Mouse (Mus musculus): ENCODE results near the gene Nav3.

Gene Nav3

DNA sequence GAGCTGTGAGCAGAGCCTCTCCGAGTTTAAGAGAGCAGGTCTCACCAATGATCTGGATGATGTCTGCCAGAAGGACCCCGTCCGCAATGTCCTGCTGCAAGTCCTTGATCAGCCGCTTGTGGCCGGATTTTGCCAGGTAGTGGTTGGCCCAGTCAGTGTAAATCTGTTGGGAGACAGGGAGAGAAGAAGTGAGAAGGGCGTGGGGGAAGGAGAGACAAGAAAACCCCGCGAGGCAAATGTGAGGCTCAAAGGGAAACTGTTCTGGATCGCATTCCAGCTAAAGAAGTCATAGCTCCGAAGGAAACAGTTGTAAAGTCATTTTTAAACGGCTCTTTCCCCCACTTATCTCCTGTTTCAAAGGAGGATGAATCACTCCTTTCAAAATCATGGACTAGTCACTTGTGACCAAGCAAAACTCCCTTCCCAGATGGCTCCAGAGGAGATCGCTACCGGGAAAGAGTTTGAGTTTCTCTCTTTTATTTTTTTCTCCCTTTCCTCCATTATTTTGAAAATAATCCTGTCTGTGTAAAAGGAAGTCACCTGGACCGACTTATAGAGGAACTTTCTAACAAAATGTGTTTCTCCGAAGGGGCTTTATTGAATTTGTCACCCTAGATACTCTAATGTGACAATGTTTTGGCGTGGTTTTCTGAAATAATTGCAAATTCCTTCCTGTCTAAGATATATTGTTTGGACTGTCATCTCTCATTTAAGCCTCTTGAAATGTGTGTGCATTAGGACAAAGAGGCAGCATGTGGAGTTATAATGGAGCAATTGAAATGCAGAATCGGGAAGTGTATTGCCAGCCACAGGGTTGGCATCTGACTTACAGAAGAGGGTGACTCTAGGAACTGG is 552.1 kb downstream of the Nav3 start:
- DNase-seq = no peak

DNA sequence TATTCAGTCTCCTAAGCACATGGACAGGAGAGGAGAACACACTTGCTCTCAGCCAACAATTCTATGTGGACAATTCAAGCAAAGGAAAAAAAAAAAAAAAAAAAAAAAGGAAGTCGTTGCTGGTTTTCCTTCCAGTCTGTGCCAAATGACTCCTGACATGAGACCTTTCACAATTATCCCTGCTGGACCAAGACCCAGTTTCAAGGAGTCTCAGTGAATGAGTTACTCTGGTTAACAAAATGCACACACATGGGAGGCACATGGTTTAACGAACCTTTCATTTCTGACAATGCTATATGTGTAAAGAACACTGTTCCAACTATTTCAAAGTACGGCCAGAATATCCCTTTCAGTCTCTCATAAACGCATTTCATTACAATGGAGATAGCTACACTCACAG is 552.8 kb downstream of the Nav3 start:
- DNase-seq = no peak

DNA sequence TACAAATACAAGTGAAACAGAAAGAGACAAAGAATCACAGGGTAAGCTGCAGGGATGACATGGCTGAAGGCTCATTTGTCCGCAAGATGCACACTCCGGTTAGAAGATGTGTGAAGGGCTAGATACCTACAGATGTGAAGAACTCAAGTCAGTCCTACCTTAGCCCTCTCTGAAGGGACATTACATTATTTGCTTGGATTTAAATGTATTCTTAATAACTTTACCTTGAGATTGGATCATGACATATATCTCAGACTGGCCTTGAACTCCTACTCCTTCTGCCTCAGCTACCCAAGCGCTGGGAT is 566.9 kb downstream of the Nav3 start:
- no peak for DNase-seq

DNA sequence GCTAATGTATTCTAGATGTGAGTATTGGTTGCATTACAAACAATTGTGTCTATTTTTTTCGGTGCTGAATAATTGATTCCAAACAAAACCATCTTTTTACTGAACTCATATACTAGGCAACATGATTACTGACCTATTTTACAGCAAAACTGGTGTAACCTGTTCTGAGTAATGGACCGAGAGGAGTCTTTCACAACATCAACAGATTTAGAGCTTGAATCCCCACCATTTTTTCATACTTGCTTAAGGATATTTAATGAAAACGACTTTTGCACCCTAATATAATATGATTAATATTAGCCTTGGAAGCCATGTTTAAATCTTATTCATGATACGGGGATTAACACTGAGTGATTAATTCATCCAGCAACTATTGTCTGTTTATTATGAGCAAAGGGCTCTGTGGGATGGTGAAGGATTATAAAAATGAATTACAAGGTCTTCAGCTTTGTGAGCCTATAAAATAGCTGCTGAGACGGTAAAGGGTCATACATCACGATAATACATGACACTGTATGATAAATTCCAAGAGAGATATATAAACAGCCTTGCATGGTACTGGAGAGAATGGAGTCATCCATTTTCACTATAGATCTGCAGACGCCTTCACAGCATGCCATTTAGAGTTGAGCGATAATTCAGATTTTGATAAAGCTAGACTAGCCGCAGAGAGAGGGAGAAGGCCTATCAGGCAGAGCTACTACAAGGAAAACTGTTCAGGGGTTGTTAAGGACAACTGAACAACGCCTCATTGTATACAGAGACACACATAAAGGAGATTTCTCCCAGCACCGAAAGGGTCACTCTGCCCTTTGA is 567.4 kb downstream of the Nav3 start:
- no peak for DNase-seq

DNA sequence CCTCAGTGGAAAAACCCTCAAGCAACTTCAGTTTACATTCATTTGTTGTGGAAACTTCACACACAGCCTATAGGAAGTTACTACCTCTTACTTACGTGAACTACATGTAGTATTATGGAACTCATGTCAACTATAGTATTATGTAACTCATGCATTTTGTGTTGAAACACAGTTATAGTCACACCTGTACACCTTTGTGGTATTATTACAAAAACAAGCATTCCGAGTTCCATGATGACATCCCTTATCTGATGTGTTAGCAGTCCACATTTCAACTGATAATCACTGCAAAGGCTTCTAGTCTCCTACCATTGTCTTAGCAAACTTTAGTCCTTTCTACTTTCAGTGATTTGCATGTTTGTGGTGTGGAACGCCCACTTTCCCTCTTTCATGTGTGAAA is 568.8 kb downstream of the Nav3 start:
- DNase-seq = no peak

DNA sequence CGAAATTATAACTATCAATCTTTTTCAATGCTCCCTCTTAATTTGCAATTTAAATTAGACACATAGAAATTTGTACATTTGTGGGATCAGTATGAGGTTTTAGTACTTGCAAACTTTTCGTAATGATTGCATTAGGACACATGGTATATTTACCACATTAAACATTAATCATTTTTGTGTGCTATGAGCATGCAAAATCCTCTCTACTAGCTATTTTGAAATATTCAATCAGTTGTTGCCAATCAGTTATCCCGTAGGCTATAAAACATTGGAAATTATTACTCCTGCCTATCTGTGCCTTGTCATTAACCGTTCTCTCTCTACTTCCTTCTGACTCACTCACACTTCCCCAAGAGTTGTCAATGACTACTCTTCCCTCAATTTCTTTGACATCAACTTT is 579.9 kb downstream of the Nav3 start:
- no peak for DNase-seq

DNA sequence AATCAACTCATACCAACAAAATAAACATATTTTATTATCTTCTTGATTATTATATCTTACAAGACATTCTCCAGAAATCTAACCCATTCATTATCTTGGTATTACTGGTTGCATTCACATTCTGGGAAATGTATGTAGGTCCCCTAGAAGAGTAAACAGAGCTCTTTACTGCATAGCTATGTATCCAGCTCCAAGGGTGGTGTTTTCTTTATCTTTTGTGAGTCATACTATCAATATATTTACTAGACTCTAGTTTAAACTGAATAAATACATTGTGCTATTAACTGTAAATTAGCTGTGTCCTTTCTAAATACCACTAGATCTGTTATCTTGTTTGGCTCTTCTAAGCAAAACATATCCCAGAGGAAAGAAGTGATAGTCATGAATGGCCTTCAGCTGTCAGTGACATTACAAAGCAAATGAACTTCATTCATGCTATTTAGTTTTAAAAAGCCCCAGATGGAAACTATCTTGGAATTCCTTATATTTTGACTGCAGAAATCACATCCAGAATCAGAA is 580.6 kb downstream of the Nav3 start:
- DNase-seq = no peak

DNA sequence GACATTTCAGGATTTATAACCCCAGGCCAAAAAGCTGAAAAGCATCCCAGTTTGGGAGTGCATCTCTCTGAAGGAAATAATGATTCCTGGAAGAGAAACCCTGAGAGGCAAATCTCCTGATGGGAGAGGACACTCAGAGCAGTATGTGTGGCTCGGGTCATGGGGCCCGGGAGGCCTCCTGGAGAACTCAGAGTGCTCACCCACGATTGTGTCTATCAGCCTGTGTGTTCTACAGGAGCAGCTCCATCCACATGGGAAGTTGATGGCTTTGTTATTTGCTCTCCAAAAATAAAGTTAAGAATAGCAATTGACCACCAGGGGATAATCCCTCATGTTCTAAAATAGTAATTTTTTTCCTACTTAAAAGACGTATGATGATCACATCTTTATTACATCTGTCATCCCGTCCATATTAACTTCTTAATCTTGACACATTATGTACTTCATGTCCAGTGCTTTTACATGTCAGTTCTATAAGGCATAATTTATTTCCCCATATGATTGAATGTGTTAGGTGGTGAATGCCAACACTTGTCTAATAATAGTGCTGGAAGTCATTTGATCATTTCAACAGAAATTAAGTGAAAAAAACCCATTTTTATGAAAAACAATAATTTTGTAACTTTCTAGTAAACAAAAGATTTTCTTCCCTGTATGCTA is 581.2 kb downstream of the Nav3 start:
- DNase-seq = no peak

DNA sequence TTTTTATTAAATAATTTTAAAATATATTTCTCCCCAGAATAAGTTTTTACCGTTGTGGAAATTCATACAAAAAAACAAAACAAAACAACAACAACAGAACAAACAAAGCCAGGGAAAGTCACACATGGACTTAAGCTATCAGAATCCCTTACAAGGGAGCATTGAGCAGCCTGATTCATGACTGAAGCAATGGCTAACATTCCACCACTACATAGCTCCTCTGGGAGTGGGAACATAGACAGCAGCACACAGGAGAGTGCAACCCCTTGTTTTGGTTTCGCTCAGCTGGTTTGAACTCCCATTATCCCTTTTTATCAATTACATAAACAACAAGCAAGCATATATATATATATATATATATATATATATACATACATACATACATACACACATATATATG is 589.9 kb downstream of the Nav3 start:
- no peak for DNase-seq

DNA sequence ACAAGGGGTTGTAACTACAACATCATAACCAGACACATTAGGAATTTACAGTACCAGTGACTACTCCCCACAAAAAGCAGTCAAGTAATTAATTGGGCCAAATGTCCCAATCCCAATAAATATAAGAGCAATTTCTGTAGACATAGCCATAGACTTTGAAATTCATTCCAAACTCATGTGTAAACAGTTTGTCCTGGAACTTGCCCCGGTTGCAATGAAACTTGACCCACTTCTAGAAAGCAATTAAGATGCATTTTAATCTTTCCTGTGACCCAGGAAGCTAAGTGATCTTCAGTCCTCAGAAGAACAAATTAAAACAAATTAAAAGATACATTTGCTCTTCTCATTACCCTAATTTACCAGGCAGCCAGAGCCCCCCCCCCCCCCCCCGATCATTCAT is 590.6 kb downstream of the Nav3 start:
- no peak for DNase-seq

DNA sequence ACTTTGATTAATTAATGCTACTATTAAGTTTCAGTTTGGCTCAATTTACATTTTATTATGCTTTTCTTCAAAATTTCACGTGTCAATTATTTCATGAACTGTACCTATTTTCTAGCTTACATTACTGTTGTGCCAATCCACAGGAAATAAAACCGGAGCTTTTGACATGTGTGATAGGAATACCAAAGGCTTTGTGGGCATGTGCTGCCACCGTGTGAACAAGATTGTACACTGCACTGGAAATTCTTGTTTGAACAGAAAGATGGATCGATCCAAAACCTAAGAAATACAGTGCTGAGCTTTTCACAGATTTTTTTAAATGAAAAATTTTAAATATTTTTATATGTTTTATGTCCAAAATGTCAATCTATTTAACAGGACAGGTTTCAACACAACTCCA is 591.3 kb downstream of the Nav3 start:
- no peak for DNase-seq

DNA sequence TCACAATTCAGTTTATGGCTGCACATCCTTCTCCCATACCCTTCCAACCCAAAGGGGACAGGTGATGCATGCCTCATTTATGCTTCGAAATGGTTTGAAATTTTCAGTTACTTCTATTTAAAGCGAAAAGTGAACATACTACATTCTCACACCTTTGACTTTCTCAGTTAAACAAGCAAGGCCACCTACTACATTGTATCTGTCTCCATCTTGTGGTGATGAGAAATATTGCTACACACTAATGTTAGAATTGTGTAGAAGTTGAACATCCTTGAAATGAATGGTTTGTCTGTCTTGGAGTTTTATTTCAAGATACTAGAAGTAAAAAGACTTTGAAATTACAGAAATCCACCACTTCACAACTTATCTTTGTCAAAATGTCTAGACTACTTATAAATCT is 594.7 kb downstream of the Nav3 start:
- DNase-seq = no peak

DNA sequence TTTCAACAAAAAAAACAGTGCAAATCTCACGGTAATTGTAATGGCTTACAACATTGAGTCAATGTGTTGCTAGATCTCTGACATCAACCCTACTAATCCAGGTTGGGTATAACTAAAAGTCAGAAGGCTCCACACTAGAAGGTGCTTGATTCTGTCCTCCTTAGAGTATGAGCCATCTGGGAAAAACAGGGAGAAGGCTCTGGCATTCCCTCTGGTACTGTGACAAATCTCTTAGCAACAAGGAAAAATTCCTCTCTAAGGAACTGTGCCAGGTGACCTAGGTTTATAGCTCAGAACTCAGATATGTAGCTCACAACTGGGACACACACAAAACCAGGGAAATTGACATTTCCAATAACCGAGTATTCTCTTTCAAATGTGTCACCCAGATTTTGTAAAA is 597.4 kb downstream of the Nav3 start:
- DNase-seq = no peak

DNA sequence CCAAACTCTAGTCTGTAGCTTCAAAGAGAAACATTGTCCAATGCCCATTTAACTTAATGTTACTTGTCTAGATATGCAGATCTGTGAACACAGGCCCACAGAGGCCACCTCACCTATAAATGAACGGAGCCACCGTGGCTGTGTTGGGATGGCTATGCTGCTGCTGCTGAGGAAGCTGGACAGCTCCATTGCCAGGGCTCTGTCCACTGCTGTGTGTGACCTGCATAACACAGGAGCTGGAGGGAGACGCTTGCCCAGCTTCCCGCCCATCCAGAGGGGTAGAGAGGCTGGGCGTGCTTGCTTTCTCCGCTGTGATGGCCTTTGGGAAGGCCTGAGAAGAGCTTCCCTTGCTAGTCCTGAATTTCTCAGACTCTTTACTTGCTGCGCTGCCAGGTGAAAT is 603.6 kb downstream of the Nav3 start:
- DNase-seq = no peak

DNA sequence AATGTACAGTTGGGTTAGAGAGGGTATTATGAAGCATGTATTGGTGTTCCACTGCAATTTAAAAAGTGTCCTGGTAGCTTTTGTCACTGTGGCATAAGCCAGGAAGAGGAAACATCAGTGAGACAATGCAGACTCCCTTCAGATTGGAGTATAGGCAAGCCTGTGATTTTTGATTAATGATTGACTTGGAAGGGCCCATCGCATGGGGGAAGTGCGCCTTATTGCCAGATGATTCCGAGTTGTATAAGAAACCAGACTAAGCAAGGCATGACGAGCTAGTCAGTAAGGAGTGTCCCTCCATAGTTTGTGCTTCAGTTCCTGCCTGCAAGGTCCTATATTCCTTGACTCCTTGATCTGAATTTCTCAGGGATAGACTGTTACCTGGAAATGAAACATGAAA is 608.4 kb downstream of the Nav3 start:
- DNase-seq = no peak

DNA sequence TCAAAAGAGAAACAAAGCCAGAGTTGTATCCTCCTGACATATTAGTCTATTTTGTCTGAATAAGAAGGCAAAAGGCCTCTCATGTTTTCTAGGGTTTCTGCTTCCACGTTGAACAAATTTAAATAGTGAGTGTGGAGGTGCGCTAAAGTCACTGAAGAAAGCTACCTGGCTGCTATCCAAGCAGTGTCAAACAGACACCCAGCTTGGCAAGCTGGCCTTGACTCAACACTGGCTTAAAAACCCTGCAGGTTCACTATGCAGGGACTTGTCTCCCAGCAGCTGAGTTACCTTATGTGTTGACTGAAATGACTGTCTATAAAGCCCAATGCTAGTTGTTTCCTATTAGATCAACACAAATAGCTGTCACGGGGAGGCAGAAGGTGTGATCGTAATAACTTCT is 612.3 kb downstream of the Nav3 start:
- DNase-seq = no peak

DNA sequence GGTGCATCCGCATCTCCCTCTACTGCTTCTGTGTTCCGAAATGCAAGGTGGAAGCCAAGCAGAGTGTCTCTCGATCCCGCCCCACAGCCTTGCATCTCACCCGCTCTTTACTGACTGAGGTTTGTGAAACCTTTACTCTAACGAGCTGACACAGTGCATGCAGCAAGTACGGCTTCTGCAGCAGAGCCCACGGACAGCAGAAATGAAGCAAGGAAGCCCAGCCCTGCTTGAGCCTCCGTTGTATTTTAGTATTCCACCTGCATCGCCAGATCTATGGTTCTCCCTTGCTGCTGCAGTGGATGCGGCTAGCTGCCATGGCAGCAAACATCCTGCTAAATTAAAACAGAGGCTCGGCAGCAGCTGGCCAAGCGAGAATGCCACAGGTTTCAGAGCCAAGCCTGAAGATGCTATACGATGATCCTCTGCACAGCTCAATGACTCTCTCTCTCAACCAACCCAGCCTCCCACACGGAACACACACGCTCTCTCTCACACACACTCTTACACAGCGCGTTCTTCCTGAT is 623.2 kb downstream of the Nav3 start:
- no peak for DNase-seq

DNA sequence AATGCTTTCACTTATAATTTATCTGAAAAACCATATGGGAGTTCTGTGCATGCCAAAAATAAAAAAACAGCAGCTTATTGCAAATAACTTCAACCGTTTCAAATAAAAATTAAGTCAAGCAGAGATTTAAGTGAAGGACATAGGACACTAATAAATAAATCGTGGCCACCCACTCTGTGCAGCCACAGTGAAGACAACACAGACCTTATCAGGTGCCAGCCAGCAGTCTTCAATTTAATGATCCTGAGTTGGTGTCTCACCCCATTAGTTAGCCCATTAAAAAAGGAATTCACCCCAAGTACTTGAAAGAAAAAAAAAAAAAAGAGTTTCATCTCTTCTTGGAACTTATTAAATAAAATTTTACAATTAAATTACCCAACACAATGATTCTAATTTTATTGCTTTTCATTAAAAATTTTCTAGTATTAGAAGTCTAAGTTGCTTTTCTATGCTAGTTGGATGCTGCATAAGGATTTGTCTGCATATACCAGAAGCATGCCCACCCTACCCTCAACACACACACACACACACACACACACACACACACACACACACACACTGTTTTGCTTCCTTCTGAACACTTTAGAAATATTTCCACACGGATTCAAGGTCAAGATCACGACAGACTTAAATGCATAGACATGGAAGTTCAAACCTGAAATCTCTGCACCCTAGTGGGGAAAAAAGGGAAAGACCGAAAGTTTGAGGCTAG is 649.1 kb downstream of the Nav3 start:
- DNase-seq = no peak

DNA sequence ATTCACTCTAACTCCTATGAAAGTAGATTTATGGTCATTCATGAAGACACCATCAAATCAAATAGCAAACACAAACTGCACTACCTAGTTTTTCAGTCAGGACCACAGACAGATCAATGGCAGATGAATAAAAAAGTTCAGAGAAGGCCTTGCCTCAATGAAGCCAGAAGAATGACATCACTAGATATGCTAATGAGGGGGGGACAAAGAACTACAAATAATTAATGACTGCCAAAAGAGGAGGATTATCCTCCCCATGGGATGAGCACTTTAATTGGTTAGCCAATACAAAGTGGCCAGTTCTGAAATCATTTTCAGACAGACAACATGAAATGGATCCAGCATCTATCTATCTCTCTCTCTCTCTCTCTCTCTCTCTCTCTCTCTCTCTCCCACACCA is 652.6 kb downstream of the Nav3 start:
- no peak for DNase-seq

DNA sequence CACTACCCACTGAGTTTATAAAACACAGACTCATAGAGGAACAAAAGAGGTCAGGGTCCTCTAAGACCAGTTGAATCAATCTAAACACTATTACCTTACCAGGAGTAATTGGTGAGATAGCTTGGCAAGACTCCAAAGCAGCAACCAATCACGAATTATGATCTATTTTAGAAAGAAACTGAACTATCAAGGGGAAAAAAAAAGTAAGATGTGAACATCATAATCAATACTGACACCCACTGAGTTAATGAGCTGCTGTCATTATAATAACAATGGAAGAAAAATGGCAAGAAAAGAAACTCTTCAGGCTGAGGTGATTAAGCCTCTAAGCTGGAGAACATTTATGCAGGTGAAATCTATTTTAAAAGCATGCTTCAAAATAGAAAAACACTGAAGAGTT is 653.8 kb downstream of the Nav3 start:
- DNase-seq = no peak

DNA sequence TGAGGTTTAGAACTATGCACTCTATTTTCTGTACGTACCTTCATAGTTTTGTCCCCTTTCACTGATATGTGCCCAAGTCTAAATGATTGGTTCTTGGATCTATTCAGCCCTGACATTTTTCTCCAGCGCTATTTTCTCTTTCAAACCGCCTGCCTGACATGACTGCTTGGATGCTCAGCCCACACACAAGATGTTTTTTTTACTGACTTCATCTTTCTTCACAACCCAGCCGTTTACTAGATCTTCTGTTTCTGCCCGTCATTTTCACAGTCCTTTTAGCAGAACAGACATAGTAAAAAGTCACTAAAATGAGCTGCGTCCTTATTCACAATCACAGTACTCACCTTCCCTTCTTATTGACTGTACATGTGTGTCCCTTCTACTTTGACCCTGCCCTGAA is 656.8 kb downstream of the Nav3 start:
- DNase-seq = no peak

DNA sequence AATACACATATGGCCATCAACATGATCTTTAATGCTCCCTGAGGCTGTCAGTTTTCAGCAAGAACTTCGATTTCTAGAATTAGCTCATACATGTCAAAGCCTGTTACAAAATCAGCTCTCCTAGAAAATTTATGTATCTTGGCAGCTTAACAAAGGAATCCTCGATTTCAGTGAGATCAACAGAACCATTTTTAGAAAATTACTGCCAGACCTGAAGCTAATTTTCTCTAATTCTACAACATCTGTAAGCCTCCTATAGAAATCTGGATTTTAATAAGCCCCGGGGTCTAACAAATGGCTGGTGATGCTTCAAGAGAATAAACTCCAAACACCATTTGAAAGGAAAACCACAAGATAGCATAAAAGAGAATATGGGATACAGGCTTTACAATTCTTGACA is 659.0 kb downstream of the Nav3 start:
- no peak for DNase-seq

DNA sequence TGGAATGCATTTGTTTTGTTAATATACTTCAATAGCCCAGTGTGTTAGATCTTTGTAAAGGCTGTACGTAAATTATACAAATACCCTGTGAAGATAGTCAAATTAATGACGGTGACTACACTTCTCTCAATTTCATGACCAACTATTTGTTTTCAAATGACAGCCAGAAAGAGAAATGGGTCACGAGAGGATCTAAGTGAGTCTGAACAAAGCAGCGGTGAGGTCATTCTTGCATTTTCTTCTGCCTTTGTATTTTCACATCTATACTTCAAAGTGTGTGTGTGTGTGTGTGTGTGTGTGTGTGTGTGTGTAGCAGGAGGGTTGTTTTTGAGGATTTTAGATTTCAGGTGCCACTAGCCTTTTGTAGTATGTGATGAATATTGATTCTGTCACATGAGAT is 662.5 kb downstream of the Nav3 start:
- DNase-seq = no peak
